In genomic region chr14:24196947-24197346, GRCm38 (mm10) we compare ENCODE assay signal across 13 mouse cellular contexts. TPM values are rescaled to one million over a fixed set of nuclear protein-coding genes. Genes with fewer than 3 reads are reported as not detected.
A peak's percentile ranks its signal among the peaks of the same experiment; 100 is the strongest.
DNase-seq lines count a peak whose midpoint lies in the region; ATAC-seq and TF ChIP-seq lines count a peak whose summit lies in the region.
"Had no signal": no experiment of that assay in that cellular context is flagged by ENCODE, and none has a peak within 500 bp of the region (broad histone marks: within the 10 kb centered on the region; RNA-seq: fewer than 3 reads in every experiment).

No protein-coding gene starts in this region.

- no peak for TF ChIP-seq CTCF in heart, adult 2 months (IDR thresholded peaks at IDR 0.05)
- peak; percentile 33 for TF ChIP-seq CTCF in lung, postnatal 0 days (IDR thresholded peaks at IDR 0.05)

- no peak for TF ChIP-seq POLR2A in heart, adult 2 months (IDR thresholded peaks at IDR 0.05; ENCODE audit: insufficient read depth, low read depth, low read length)

- H3K9me3 ChIP-seq in lung, postnatal 0 days (ENCODE audit: low read length): no peaks in the 10 kb centered on the region
- H3K9me3 ChIP-seq: liver, embryonic 13.5 days had no signal

- peaks cover 5% of the 10 kb centered on the region for H3K4me1 ChIP-seq in heart, adult 2 months (ENCODE audit: control insufficient read depth, insufficient read depth, low read length)
- peaks cover 18% of the 10 kb centered on the region; the same call in 1 of the 2 replicates for H3K4me1 ChIP-seq in lung, postnatal 0 days (ENCODE audit: insufficient read depth, low read depth, low read length)
- H3K4me1 ChIP-seq: liver, embryonic 13.5 days had no signal

- no peak for ATAC-seq in lung, postnatal 0 days
- no peak for ATAC-seq in erythroblast, adult 5-6 weeks (replicated peaks; ENCODE audit: low FRiP score, poor library complexity, severe bottlenecking)

- WGBS in heart, adult 2 months: 67% methylated on average over 6 of the region's 6 CpGs
- WGBS in lung, postnatal 0 days: 71% methylated on average over 6 of the region's 6 CpGs

- no peak overlapping the region for H3K4me2 ChIP-seq in lung, postnatal 0 days (replicated peaks; ENCODE audit: low read depth, low read length)
- H3K4me2 ChIP-seq: liver, embryonic 13.5 days had no signal

- H3K27ac ChIP-seq in heart, adult 2 months: no peak overlapping the region
- H3K27ac ChIP-seq in lung, postnatal 0 days (ENCODE audit: low read length): no peak overlapping the region
- H3K27ac ChIP-seq: liver, embryonic 13.5 days had no signal

- H3K79me2 ChIP-seq in heart, adult 2 months (replicated peaks; ENCODE audit: control insufficient read depth, insufficient read depth, low read length): no peaks in the 10 kb centered on the region

- TF ChIP-seq EP300 in heart, adult 2 months (IDR thresholded peaks at IDR 0.05; ENCODE audit: insufficient read depth, low read depth, low read length): no peak
- no peak for TF ChIP-seq EP300 in lung, postnatal 0 days (IDR thresholded peaks at IDR 0.05)

- no peaks in the 10 kb centered on the region for H3K36me3 ChIP-seq in heart, adult 2 months (ENCODE audit: control insufficient read depth, insufficient read depth, low read length)
- H3K36me3 ChIP-seq in lung, postnatal 0 days (ENCODE audit: insufficient read depth, low read length): 0 out of 2 replicates have a peak, but pooled peaks cover 3% of the 10 kb centered on the region
- H3K36me3 ChIP-seq: liver, embryonic 13.5 days had no signal

- peak; percentile 36 to 45 for DNase-seq in heart, adult 2 months
- DNase-seq in heart, postnatal 25 days (ENCODE audit: low spot score): no peak
- no peak for DNase-seq in lung, postnatal 0 days (ENCODE audit: low spot score)
- DNase-seq in lung, postnatal 36 days: no peak
- DNase-seq in adrenal gland, postnatal 36 days: peak; percentile 34 to 64
- DNase-seq in heart, postnatal 14 days: peak; percentile 60 to 66
- no peak for DNase-seq in natural killer cell, adult 2 months (ENCODE audit: low spot score in 2 of 2)
- DNase-seq: cerebellum, postnatal 14 days; liver, embryonic 13.5 days; retina, postnatal 1 day; thymus, postnatal 25 days had no signal

- H3K27me3 ChIP-seq in heart, adult 2 months (ENCODE audit: control insufficient read depth, insufficient read depth, low read length): no peaks in the 10 kb centered on the region
- no peaks in the 10 kb centered on the region for H3K27me3 ChIP-seq in lung, postnatal 0 days (replicated peaks; ENCODE audit: insufficient read depth, low read length)

- intact Hi-C loops in heart, adult 2 months (cut with DNase I): no loop called here
- intact Hi-C loops in heart, postnatal 25 days (cut with DNase I): no loop called here
- intact Hi-C loops in heart, postnatal 14 days (cut with DNase I): no loop called here

- no peak overlapping the region for H3K4me3 ChIP-seq in heart, adult 2 months
- no peak overlapping the region for H3K4me3 ChIP-seq in lung, postnatal 0 days (ENCODE audit: low read depth, low read length)
- H3K4me3 ChIP-seq: liver, embryonic 13.5 days; myocyte had no signal

- H3K9ac ChIP-seq in heart, adult 2 months (ENCODE audit: low read depth, low read length): no peak overlapping the region
- H3K9ac ChIP-seq in lung, postnatal 0 days (replicated peaks; ENCODE audit: low read depth): no peak overlapping the region
- H3K9ac ChIP-seq: liver, embryonic 13.5 days had no signal

RNA-seq across cellular contexts. Expression of gene Dlg5, which starts 48.8 kb away (rescaled TPM):
- 1 to 10 TPM; 7.7 TPM for total RNA-seq in heart, adult 2 months (2021)
- polyA plus RNA-seq in heart, adult 2 months (2012; rRNA removed): 11.4 and 13.9 TPM in 2 replicates
- total RNA-seq in heart, postnatal 25 days (2021): 1 to 10 TPM; 7.9 to 8.4 TPM
- 5.7 and 6.0 TPM in 2 replicates for polyA plus RNA-seq in lung, postnatal 0 days (2015; fragmentation: Nextera tagmentation; extraction: Ambion mirVana)
- total RNA-seq in adrenal gland, postnatal 36 days (2021): 10 to 100 TPM; 41.3 to 51.0 TPM
- 10 to 100 TPM; 10.4 to 14.1 TPM for total RNA-seq in heart, postnatal 14 days (2021)
- not detected in 2 replicates for total RNA-seq in erythroblast, adult 5-6 weeks (2015; ENCODE audit: low replicate concordance)
- 0.14 TPM in 1 of 2 replicates, not detected in the other for total RNA-seq in erythroblast, adult 5-6 weeks (2017; ENCODE audit: low replicate concordance)

Comparison
In these comparisons a context has a peak if more than half of its experiments do, and no peak if none do; other contexts are left out.
1. DNase-seq: peak in heart, adult 2 months (2 of 2), adrenal gland, postnatal 36 days (2 of 2) and heart, postnatal 14 days (2 of 2); none in heart, postnatal 25 days (single experiment), lung, postnatal 0 days (single experiment), lung, postnatal 36 days (single experiment) and natural killer cell, adult 2 months (0 of 2).
2. RNA of gene Dlg5, which starts 48.8 kb away (total RNA-seq): 41.3 to 51.0 TPM in adrenal gland, postnatal 36 days, 10.4 to 14.1 TPM in heart, postnatal 14 days, 7.9 to 8.4 TPM in heart, postnatal 25 days and 7.7 TPM in heart, adult 2 months; 0.14 TPM in erythroblast, adult 5-6 weeks; every median in the first group is over 4 times any median in the second.